ENCODE assay signal across 22 mouse cellular contexts in the genomic region with DNA sequence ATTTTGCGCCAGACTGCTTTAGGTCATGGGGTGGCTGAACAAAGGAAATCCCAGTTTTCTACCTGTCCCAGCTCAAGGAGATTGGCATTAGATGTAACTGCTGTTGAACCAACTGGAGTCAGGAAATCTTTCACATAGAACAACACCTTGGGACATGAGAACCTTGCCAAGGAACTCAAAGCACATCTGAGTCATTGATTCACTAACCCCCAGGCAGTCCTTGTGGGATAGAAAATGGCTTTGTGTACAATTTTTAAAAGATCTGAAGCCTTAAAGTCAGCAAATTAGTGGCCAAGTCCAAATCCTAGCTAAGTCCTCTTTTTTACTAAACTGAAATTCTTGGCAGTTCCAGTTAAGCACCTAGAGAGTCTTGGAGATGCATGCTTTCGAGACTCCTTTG.
"Had no signal": no experiment of that assay in that cellular context is flagged by ENCODE, and none has a peak within 500 bp of the region (broad histone marks: within the 10 kb centered on the region; RNA-seq: fewer than 3 reads in every experiment).

No protein-coding gene starts in this region.

- H3K4me1 ChIP-seq: heart, embryonic 10.5 days; heart, embryonic 12.5 days; hindbrain, embryonic 10.5 days; hindbrain, embryonic 13.5 days; hindbrain, embryonic 15.5 days; limb, embryonic 13.5 days; limb, embryonic 15.5 days; liver, embryonic 12.5 days had no signal

- H3K27me3 ChIP-seq: heart, embryonic 12.5 days; hindbrain, embryonic 13.5 days; hindbrain, embryonic 15.5 days; limb, embryonic 13.5 days; limb, embryonic 15.5 days; liver, embryonic 12.5 days had no signal

- H3K9ac ChIP-seq: heart, embryonic 12.5 days; hindbrain, embryonic 13.5 days; hindbrain, embryonic 15.5 days; limb, embryonic 13.5 days; limb, embryonic 15.5 days; liver, embryonic 12.5 days; liver, embryonic 14.5 days had no signal

- H3K27ac ChIP-seq: gastrocnemius, adult 2 months; heart, embryonic 10.5 days; hindbrain, embryonic 10.5 days; hindbrain, embryonic 13.5 days; hindbrain, embryonic 15.5 days; hindbrain, postnatal 0 days; limb, embryonic 13.5 days; limb, embryonic 15.5 days; liver, embryonic 12.5 days; liver, embryonic 14.5 days had no signal

- H3K4me3 ChIP-seq: gastrocnemius, adult 2 months; heart, embryonic 10.5 days; heart, embryonic 12.5 days; hindbrain, embryonic 10.5 days; hindbrain, embryonic 13.5 days; hindbrain, embryonic 15.5 days; limb, embryonic 13.5 days; limb, embryonic 15.5 days; liver, embryonic 12.5 days had no signal

- H3K36me3 ChIP-seq: heart, embryonic 10.5 days; heart, embryonic 12.5 days; hindbrain, embryonic 10.5 days; hindbrain, embryonic 13.5 days; hindbrain, embryonic 15.5 days; limb, embryonic 13.5 days; limb, embryonic 15.5 days; liver, embryonic 12.5 days had no signal

- H3K4me2 ChIP-seq: heart, embryonic 12.5 days; hindbrain, embryonic 13.5 days; hindbrain, embryonic 15.5 days; limb, embryonic 13.5 days; limb, embryonic 15.5 days; liver, embryonic 12.5 days had no signal

- H3K9me3 ChIP-seq: heart, embryonic 10.5 days; heart, embryonic 12.5 days; hindbrain, embryonic 10.5 days; hindbrain, embryonic 13.5 days; hindbrain, embryonic 15.5 days; limb, embryonic 13.5 days; limb, embryonic 15.5 days; liver, embryonic 12.5 days had no signal

- DNase-seq: gastrocnemius, adult 2 months; gastrocnemius, postnatal 10 days; gastrocnemius, postnatal 25 days; heart, adult 18-20 months; heart, postnatal 10 days; heart, postnatal 4 days; kidney, adult 11 months; kidney, postnatal 10 days; kidney, postnatal 25 days; layer of hippocampus, adult 9-11 months; layer of hippocampus, postnatal 36 days had no signal

- ATAC-seq: hindbrain, postnatal 0 days; intestine, embryonic 16.5 days; liver, embryonic 12.5 days had no signal
